Mouse (Mus musculus): ENCODE results near the gene Dlgap1. TPM values are rescaled to one million over a fixed set of nuclear protein-coding genes. Genes with fewer than 3 reads are reported as not detected.

Dlgap1 gene
- polyA plus RNA-seq, 1 experiment from 2014 or later = 0.52 TPM

- Histone ChIP-seq H3K4me2 (no peak overlapping the region), H3K9ac (no peak overlapping the region), H3K27me3 (replicated peaks) (no peaks in the 10 kb centered on the region), H3K4me3 (no peak overlapping the region), H3K4me1 (replicated peaks) (peaks cover 12% of the 10 kb centered on the region), H3K36me3 (no peaks in the 10 kb centered on the region), H3K9me3 (replicated peaks) (no peaks in the 10 kb centered on the region), H3K27ac (ENCODE audit: poor library complexity, severe bottlenecking) (no peak overlapping the region)
- ATAC-seq (ENCODE audit: insufficient number of reproducible peaks, low FRiP score) = no peak
- WGBS = 70% methylated on average over 13 of the region's 13 CpGs
These were observed 620.3 kb downstream of the Dlgap1 start for GRCm38 (mm10) chr17:70589140-70589539.

DNA sequence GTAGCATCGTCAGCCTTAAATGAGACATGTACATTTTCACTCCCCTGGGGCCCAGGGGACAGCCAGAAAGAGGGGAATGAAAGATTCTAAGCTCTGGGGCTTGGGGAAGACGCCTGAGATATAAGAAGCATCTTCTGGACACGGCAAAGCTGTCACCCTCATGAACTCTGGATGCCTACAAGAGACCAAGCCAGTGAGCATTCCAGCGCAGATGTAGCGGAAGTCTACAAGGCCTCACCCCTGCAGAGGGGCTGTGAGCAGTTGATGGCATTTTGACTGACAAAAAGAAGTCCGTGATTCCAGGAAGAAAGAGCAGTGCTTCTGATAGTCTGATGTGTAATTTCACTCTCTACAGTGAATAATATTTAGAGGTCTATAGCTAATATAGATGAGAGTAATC lies 621.6 kb downstream of the Dlgap1 start:
- no peak overlapping the region for H3K27ac ChIP-seq (ENCODE audit: poor library complexity, severe bottlenecking)
- ATAC-seq (ENCODE audit: insufficient number of reproducible peaks, low FRiP score) = no peak
- no peaks in the 10 kb centered on the region for H3K27me3 ChIP-seq (replicated peaks)
- no peak overlapping the region for H3K4me2 ChIP-seq
- H3K4me1 ChIP-seq (replicated peaks) = peaks cover 12% of the 10 kb centered on the region
- no peaks in the 10 kb centered on the region for H3K9me3 ChIP-seq (replicated peaks)
- H3K9ac ChIP-seq = no peak overlapping the region
- no peak overlapping the region for H3K4me3 ChIP-seq
- H3K36me3 ChIP-seq = no peaks in the 10 kb centered on the region
- WGBS = 57% methylated on average over 6 of the region's 6 CpGs

GRCm38 (mm10) chr17:70594277-70594676 lies 625.4 kb downstream of the Dlgap1 start:
- ATAC-seq (ENCODE audit: insufficient number of reproducible peaks, low FRiP score) = no peak
- Histone ChIP-seq H3K27ac (ENCODE audit: poor library complexity, severe bottlenecking) (no peak overlapping the region), H3K4me1 (replicated peaks) (0 out of 2 replicates have a peak, but pooled peaks cover 6% of the 10 kb centered on the region), H3K9me3 (replicated peaks) (no peaks in the 10 kb centered on the region), H3K4me3 (no peak overlapping the region), H3K36me3 (no peaks in the 10 kb centered on the region), H3K9ac (no peak overlapping the region), H3K4me2 (no peak overlapping the region), H3K27me3 (replicated peaks) (no peaks in the 10 kb centered on the region)
- WGBS = 66% methylated on average over 1 of the region's 1 CpGs

DNA sequence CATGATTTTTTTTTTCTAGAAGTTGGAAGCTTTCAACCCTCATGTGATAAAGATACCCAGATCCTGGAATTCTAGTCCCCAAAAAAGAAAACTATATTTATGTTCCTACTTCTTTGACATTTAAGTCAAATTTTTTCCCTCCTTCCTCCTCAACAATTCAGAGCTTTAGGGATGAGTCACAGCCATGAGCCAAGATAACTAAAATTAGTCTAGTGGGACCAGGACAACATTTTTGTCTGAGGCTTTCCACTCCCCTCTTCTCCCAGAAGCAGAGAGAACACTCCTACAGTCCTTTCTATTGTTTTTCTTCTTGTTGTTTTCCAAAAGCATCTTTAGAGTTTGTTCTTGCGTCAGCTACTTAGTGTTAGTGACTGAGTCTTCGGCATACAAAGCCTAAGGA lies 627.5 kb downstream of the Dlgap1 start:
- WGBS = 93% methylated on average over 2 of the region's 2 CpGs
- no peak overlapping the region for H3K4me2 ChIP-seq

DNA sequence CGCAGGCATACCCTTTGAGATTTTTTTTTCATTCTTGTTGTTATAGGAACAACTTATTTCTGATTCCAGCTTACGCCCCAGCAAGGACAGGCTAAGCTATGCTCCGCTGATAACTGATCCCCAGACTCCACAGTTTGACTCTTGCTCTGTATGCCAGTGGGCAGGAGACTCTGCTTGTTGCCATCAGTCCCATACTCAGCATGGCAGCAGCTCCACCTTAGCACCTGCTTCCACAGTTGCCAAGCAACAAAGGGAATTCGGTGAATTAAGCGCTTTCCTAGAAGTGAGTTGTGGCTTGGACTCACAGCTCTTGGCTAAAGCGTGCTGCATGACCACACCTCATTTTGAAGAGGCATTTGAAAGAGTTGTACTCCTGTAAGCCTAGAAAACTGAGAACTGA lies 631.6 kb downstream of the Dlgap1 start:
- ATAC-seq (ENCODE audit: insufficient number of reproducible peaks, low FRiP score) = no peak
- H3K4me2 ChIP-seq = no peak overlapping the region
- no peak overlapping the region for H3K9ac ChIP-seq
- H3K36me3 ChIP-seq = no peaks in the 10 kb centered on the region
- no peak overlapping the region for H3K27ac ChIP-seq (ENCODE audit: poor library complexity, severe bottlenecking)
- 73% methylated on average over 6 of the region's 6 CpGs for WGBS
- no peaks in the 10 kb centered on the region for H3K9me3 ChIP-seq (replicated peaks)
- no peak overlapping the region for H3K4me3 ChIP-seq
- H3K4me1 ChIP-seq (replicated peaks) = no peaks in the 10 kb centered on the region
- H3K27me3 ChIP-seq (replicated peaks) = no peaks in the 10 kb centered on the region

More for the DNA sequence above, 627.5 kb downstream of the Dlgap1 start:
- no peak for ATAC-seq (ENCODE audit: insufficient number of reproducible peaks, low FRiP score)
- no peaks in the 10 kb centered on the region for H3K4me1 ChIP-seq (replicated peaks)
- no peak overlapping the region for H3K27ac ChIP-seq (ENCODE audit: poor library complexity, severe bottlenecking)
- no peak overlapping the region for H3K9ac ChIP-seq
- H3K4me3 ChIP-seq = no peak overlapping the region
- H3K27me3 ChIP-seq (replicated peaks) = no peaks in the 10 kb centered on the region
- H3K9me3 ChIP-seq (replicated peaks) = no peaks in the 10 kb centered on the region
- H3K36me3 ChIP-seq = no peaks in the 10 kb centered on the region

- Histone ChIP-seq H3K9ac (no peak overlapping the region), H3K9me3 (replicated peaks) (no peaks in the 10 kb centered on the region), H3K4me3 (no peak overlapping the region), H3K4me1 (replicated peaks) (no peaks in the 10 kb centered on the region), H3K27me3 (replicated peaks) (no peaks in the 10 kb centered on the region), H3K27ac (ENCODE audit: poor library complexity, severe bottlenecking) (no peak overlapping the region), H3K36me3 (no peaks in the 10 kb centered on the region), H3K4me2 (no peak overlapping the region)
- ATAC-seq (ENCODE audit: insufficient number of reproducible peaks, low FRiP score) = no peak
- WGBS = 73% methylated on average over 7 of the region's 7 CpGs
These were observed 633.2 kb downstream of the Dlgap1 start for GRCm38 (mm10) chr17:70602051-70602450.

DNA sequence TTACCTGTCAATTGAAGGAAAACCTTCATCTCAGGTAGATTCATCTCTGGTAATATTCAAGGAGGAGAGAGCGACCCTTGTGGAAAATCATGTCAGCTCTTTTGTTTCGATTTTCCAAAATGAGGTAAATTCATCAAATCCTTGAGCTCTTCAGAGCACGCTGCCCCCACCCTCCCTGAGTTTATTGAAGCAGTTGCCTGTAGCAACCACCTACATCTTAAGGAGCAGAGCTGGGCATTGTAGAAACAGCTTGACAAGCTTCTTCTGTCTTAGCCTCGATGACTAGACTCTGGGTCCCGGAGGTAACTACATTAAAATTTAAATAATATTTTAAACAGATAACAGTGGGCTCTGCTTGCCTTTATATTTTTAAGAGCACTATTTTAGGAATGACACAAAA lies 636.8 kb downstream of the Dlgap1 start:
- Histone ChIP-seq H3K4me2 (no peak overlapping the region), H3K27me3 (replicated peaks) (no peaks in the 10 kb centered on the region), H3K9ac (no peak overlapping the region), H3K9me3 (replicated peaks) (no peaks in the 10 kb centered on the region), H3K27ac (ENCODE audit: poor library complexity, severe bottlenecking) (no peak overlapping the region), H3K36me3 (no peaks in the 10 kb centered on the region), H3K4me1 (replicated peaks) (no peaks in the 10 kb centered on the region), H3K4me3 (no peak overlapping the region)
- ATAC-seq (ENCODE audit: insufficient number of reproducible peaks, low FRiP score) = no peak
- 78% methylated on average over 5 of the region's 5 CpGs for WGBS

- H3K36me3 ChIP-seq = no peaks in the 10 kb centered on the region
- no peak overlapping the region for H3K9ac ChIP-seq
- H3K27me3 ChIP-seq (replicated peaks) = no peaks in the 10 kb centered on the region; the same call in 1 of the 2 replicates
- ATAC-seq (ENCODE audit: insufficient number of reproducible peaks, low FRiP score) = no peak
- H3K9me3 ChIP-seq (replicated peaks) = no peaks in the 10 kb centered on the region
- WGBS = 64% methylated on average over 6 of the region's 6 CpGs
- no peak overlapping the region for H3K27ac ChIP-seq (ENCODE audit: poor library complexity, severe bottlenecking)
- no peak overlapping the region for H3K4me3 ChIP-seq
- no peaks in the 10 kb centered on the region for H3K4me1 ChIP-seq (replicated peaks)
- no peak overlapping the region for H3K4me2 ChIP-seq
These were observed 643.3 kb downstream of the Dlgap1 start for GRCm38 (mm10) chr17:70612171-70612570.

GRCm38 (mm10) chr17:70613897-70614296 lies 645.0 kb downstream of the Dlgap1 start:
- H3K4me1 ChIP-seq (replicated peaks) = no peaks in the 10 kb centered on the region
- no peaks in the 10 kb centered on the region; the same call in 1 of the 2 replicates for H3K27me3 ChIP-seq (replicated peaks)
- H3K9me3 ChIP-seq (replicated peaks) = no peaks in the 10 kb centered on the region
- no peaks in the 10 kb centered on the region for H3K36me3 ChIP-seq
- no peak overlapping the region for H3K27ac ChIP-seq (ENCODE audit: poor library complexity, severe bottlenecking)
- H3K4me3 ChIP-seq = no peak overlapping the region
- H3K9ac ChIP-seq = no peak overlapping the region
- no peak for ATAC-seq (ENCODE audit: insufficient number of reproducible peaks, low FRiP score)
- H3K4me2 ChIP-seq = no peak overlapping the region
- 76% methylated on average over 7 of the region's 7 CpGs for WGBS

DNA sequence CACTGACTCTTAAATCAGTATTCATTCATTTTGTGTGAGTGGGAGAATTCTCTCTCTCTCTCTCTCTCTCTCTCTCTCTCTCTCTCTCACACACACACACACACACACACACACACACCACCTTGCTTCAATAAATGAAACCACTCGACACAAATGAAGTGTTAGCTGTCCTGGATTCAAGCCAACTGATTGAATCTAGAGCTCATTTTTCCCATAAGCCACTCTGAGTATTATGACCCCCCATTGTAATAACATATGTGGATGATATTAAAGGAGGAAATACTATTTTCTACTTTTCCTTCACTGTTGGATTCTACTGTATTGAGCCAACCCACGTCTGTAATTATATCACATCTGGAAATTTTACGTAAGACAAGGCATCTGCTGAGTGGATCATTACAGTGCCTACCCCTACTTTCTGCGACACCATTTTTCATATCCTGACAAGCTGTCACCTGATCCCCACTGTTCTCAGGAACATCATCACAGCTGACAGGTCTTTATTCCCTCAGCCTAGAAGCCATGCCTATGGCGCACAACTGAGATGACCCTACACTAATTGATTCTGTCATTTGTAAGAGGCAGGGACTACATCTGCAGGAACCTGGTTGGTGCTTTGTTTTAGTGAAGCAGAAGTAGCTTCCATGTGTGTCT lies 645.7 kb downstream of the Dlgap1 start:
- 82% methylated on average over 5 of the region's 5 CpGs for WGBS

GRCm38 (mm10) chr17:70622493-70622892 lies 653.6 kb downstream of the Dlgap1 start:
- 60% methylated on average over 8 of the region's 8 CpGs for WGBS
- Histone ChIP-seq H3K9ac (no peak overlapping the region), H3K27me3 (replicated peaks) (no peaks in the 10 kb centered on the region), H3K27ac (ENCODE audit: poor library complexity, severe bottlenecking) (no peak overlapping the region), H3K4me3 (no peak overlapping the region), H3K4me2 (0 out of 2 replicates have a peak overlapping the region, but pooled peaks have one; percentile 8), H3K9me3 (replicated peaks) (peaks cover 6% of the 10 kb centered on the region; the same call in 1 of the 2 replicates), H3K36me3 (no peaks in the 10 kb centered on the region), H3K4me1 (replicated peaks) (peaks cover 8% of the 10 kb centered on the region; the same call in 1 of the 2 replicates)
- no peak for ATAC-seq (ENCODE audit: insufficient number of reproducible peaks, low FRiP score)

More for the DNA sequence above, 645.7 kb downstream of the Dlgap1 start:
- H3K27me3 ChIP-seq (replicated peaks) = no peaks in the 10 kb centered on the region; the same call in 1 of the 2 replicates
- no peak overlapping the region for H3K27ac ChIP-seq (ENCODE audit: poor library complexity, severe bottlenecking)
- no peak for ATAC-seq (ENCODE audit: insufficient number of reproducible peaks, low FRiP score)
- no peak overlapping the region for H3K9ac ChIP-seq
- H3K36me3 ChIP-seq = no peaks in the 10 kb centered on the region
- no peak overlapping the region for H3K4me3 ChIP-seq
- no peak overlapping the region for H3K4me2 ChIP-seq
- H3K9me3 ChIP-seq (replicated peaks) = no peaks in the 10 kb centered on the region
- no peaks in the 10 kb centered on the region for H3K4me1 ChIP-seq (replicated peaks)

DNA sequence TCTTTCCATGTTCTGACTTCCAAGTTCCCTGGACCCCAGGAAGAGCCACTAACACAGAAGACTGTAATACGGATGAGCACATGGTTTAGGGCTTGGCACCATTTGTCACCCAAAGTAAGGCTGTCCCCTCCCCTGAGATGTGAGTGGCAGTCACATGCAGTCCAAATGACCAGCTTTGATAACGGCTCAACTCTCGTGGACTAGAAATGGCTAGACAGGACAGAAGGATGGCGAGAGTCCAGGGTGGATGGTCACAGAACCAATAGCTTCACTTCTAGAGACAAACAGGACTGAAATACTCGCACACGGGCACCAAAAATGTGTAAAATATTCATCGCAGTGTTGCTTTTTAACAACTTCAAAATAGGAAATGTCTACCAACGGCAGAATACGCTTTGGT lies 657.5 kb downstream of the Dlgap1 start:
- Histone ChIP-seq H3K9me3 (replicated peaks) (peaks cover 4% of the 10 kb centered on the region; the same call in 1 of the 2 replicates), H3K27me3 (replicated peaks) (no peaks in the 10 kb centered on the region), H3K27ac (ENCODE audit: poor library complexity, severe bottlenecking) (no peak overlapping the region), H3K4me2 (no peak overlapping the region), H3K4me3 (no peak overlapping the region), H3K4me1 (replicated peaks) (peaks cover 8% of the 10 kb centered on the region; the same call in 1 of the 2 replicates), H3K9ac (no peak overlapping the region), H3K36me3 (no peaks in the 10 kb centered on the region)
- WGBS = 83% methylated on average over 9 of the region's 9 CpGs
- no peak for ATAC-seq (ENCODE audit: insufficient number of reproducible peaks, low FRiP score)

All from heart, embryonic 12.5 days (tissue).